24 mouse cellular contexts compared by ENCODE assay signal in genomic region chrX:36815439-36815838, GRCm38 (mm10). TPM values are rescaled to one million over a fixed set of nuclear protein-coding genes. Genes with fewer than 3 reads are reported as not detected.
DNase-seq lines count a peak whose midpoint lies in the region; ATAC-seq and TF ChIP-seq lines count a peak whose summit lies in the region.
"Had no signal": no experiment of that assay in that cellular context is flagged by ENCODE, and none has a peak within 500 bp of the region (broad histone marks: within the 10 kb centered on the region; RNA-seq: fewer than 3 reads in every experiment).

No protein-coding gene starts in this region.

- no peak overlapping the region for H3K4me2 ChIP-seq in kidney, postnatal 0 days (ENCODE audit: low read length)
- no peak overlapping the region for H3K4me2 ChIP-seq in heart, embryonic 12.5 days
- H3K4me2 ChIP-seq: heart, embryonic 15.5 days had no signal

- ATAC-seq in kidney, postnatal 0 days (replicated peaks; ENCODE audit: low FRiP score, low read depth), result no peak
- peak; percentile 52; the same call in 1 of the 2 replicates for ATAC-seq in megakaryocyte, adult 5-6 weeks (ENCODE audit: poor library complexity, severe bottlenecking)
- ATAC-seq in heart, embryonic 12.5 days (ENCODE audit: insufficient number of reproducible peaks, low FRiP score), result no peak
- ATAC-seq: activated CD4-positive, CD25-positive, alpha-beta regulatory T cell, adult 4 months; forebrain, embryonic 16.5 days; hindbrain, embryonic 16.5 days had no signal

- no peak overlapping the region for H3K9ac ChIP-seq in kidney, postnatal 0 days (ENCODE audit: low read depth, low read length)
- no peak overlapping the region for H3K9ac ChIP-seq in heart, embryonic 12.5 days
- H3K9ac ChIP-seq: forebrain, embryonic 13.5 days; heart, embryonic 15.5 days; hindbrain, embryonic 13.5 days had no signal

- DNase-seq in kidney, adult 2 months, result no peak
- no peak for DNase-seq in kidney, postnatal 36 days
- no peak for DNase-seq in kidney, postnatal 0 days (ENCODE audit: low spot score)
- no peak for DNase-seq in kidney, adult 18-20 months
- DNase-seq: adrenal gland, adult 8-10 months; adrenal gland, postnatal 25 days; cerebellum, adult 11-12 months; cerebellum, adult 8-10 months; cerebellum, postnatal 10 days; gastrocnemius, postnatal 10 days; gastrocnemius, postnatal 36 days; heart, adult 11 months; heart, postnatal 10 days; heart, postnatal 36 days had no signal

- 43% methylated on average over 3 of the region's 4 CpGs for WGBS in kidney, adult 2 months
- WGBS in kidney, postnatal 0 days, result 49% methylated on average over 3 of the region's 4 CpGs
- WGBS in heart, embryonic 12.5 days, result 73% methylated on average over 4 of the region's 4 CpGs

- H3K4me1 ChIP-seq in kidney, adult 2 months (ENCODE audit: control insufficient read depth, insufficient read depth, low read length), result peaks cover 14% of the 10 kb centered on the region
- H3K4me1 ChIP-seq in kidney, postnatal 0 days (replicated peaks; ENCODE audit: insufficient read depth, low read length), result no peaks in the 10 kb centered on the region
- H3K4me1 ChIP-seq in heart, embryonic 12.5 days (replicated peaks), result peaks cover 6% of the 10 kb centered on the region

- no peak overlapping the region for H3K4me3 ChIP-seq in kidney, adult 2 months (ENCODE audit: insufficient read depth, low read depth, low read length)
- no peak overlapping the region for H3K4me3 ChIP-seq in kidney, postnatal 0 days (replicated peaks; ENCODE audit: low read depth, low read length)
- H3K4me3 ChIP-seq in heart, embryonic 12.5 days, result no peak overlapping the region
- H3K4me3 ChIP-seq: forebrain, embryonic 13.5 days; heart, embryonic 15.5 days had no signal

- no peaks in the 10 kb centered on the region for H3K9me3 ChIP-seq in kidney, postnatal 0 days (replicated peaks; ENCODE audit: low read length)
- no peaks in the 10 kb centered on the region for H3K9me3 ChIP-seq in heart, embryonic 12.5 days (replicated peaks)
- H3K9me3 ChIP-seq: forebrain, embryonic 10.5 days; forebrain, embryonic 13.5 days; heart, embryonic 15.5 days; hindbrain, embryonic 10.5 days; hindbrain, embryonic 13.5 days had no signal

- H3K36me3 ChIP-seq in kidney, adult 2 months (ENCODE audit: control insufficient read depth, insufficient read depth, low read length), result no peaks in the 10 kb centered on the region
- no peaks in the 10 kb centered on the region for H3K36me3 ChIP-seq in kidney, postnatal 0 days (ENCODE audit: insufficient read depth, low read length)
- no peaks in the 10 kb centered on the region for H3K36me3 ChIP-seq in heart, embryonic 12.5 days
- H3K36me3 ChIP-seq: forebrain, embryonic 10.5 days; heart, embryonic 15.5 days; hindbrain, embryonic 10.5 days; hindbrain, embryonic 13.5 days had no signal

- peak overlapping the region; percentile 82 for H3K27ac ChIP-seq in kidney, adult 2 months (ENCODE audit: insufficient read depth, low read depth, low read length)
- H3K27ac ChIP-seq in kidney, postnatal 0 days, result peak overlapping the region; percentile 71; the same call in 1 of the 2 replicates
- no peak overlapping the region for H3K27ac ChIP-seq in heart, embryonic 12.5 days (ENCODE audit: poor library complexity, severe bottlenecking)
- H3K27ac ChIP-seq: heart, embryonic 15.5 days had no signal

- TF ChIP-seq CTCF in kidney, adult 2 months (conservative IDR thresholded peaks at IDR 0.05; ENCODE audit: insufficient read depth, insufficient read length, low read depth, low read length), result no peak
- TF ChIP-seq CTCF in kidney, postnatal 0 days (IDR thresholded peaks at IDR 0.05; ENCODE audit: low read depth), result no peak

- no peaks in the 10 kb centered on the region for H3K27me3 ChIP-seq in kidney, adult 2 months (replicated peaks; ENCODE audit: control insufficient read depth, insufficient read depth, low read length)
- no peaks in the 10 kb centered on the region for H3K27me3 ChIP-seq in kidney, postnatal 0 days (ENCODE audit: insufficient read depth, low read length)
- no peaks in the 10 kb centered on the region for H3K27me3 ChIP-seq in heart, embryonic 12.5 days (replicated peaks)
- H3K27me3 ChIP-seq: forebrain, embryonic 13.5 days; heart, embryonic 15.5 days; hindbrain, embryonic 13.5 days had no signal

- no peak for TF ChIP-seq POLR2A in kidney, adult 2 months (IDR thresholded peaks at IDR 0.05; ENCODE audit: low read depth, low read length)

RNA-seq across cellular contexts. Expression of gene Slc25a5, which starts 20.0 kb away (rescaled TPM):
- polyA plus RNA-seq in kidney, adult 2 months (2012; rRNA removed), result 1,901 and 2,104 TPM in 2 replicates
- 1,543 and 1,561 TPM in 2 replicates for polyA plus RNA-seq in kidney, postnatal 0 days (2015; fragmentation: Nextera tagmentation; extraction: Ambion mirVana)
- 699 and 817 TPM in 2 replicates for total RNA-seq in megakaryocyte, adult 5-6 weeks (2015)
- total RNA-seq in megakaryocyte, adult 5-6 weeks (2017), result 576 and 610 TPM in 2 replicates
- 989 and 1,024 TPM in 2 replicates for polyA plus RNA-seq in heart, embryonic 12.5 days (2016; fragmentation: Nextera tagmentation; extraction: Ambion mirVana)

RNA-seq across cellular contexts. Expression of gene Ube2a, which starts 58.3 kb away (rescaled TPM):
- polyA plus RNA-seq in kidney, adult 2 months (2012; rRNA removed), result 33.1 and 44.2 TPM in 2 replicates
- polyA plus RNA-seq in kidney, postnatal 0 days (2015; fragmentation: Nextera tagmentation; extraction: Ambion mirVana), result 157 and 163 TPM in 2 replicates
- total RNA-seq in megakaryocyte, adult 5-6 weeks (2015), result 97.6 and 104 TPM in 2 replicates
- 19.8 and 22.7 TPM in 2 replicates for total RNA-seq in megakaryocyte, adult 5-6 weeks (2017)
- 116 and 124 TPM in 2 replicates for polyA plus RNA-seq in heart, embryonic 12.5 days (2016; fragmentation: Nextera tagmentation; extraction: Ambion mirVana)

RNA-seq across cellular contexts. Expression of gene C330007P06Rik, which starts 58.5 kb away (rescaled TPM):
- 13.6 and 17.8 TPM in 2 replicates for polyA plus RNA-seq in kidney, adult 2 months (2012; rRNA removed)
- polyA plus RNA-seq in kidney, postnatal 0 days (2015; fragmentation: Nextera tagmentation; extraction: Ambion mirVana), result 22.5 and 26.4 TPM in 2 replicates
- total RNA-seq in megakaryocyte, adult 5-6 weeks (2015), result 23.8 and 25.9 TPM in 2 replicates
- 51.9 and 59.1 TPM in 2 replicates for total RNA-seq in megakaryocyte, adult 5-6 weeks (2017)
- 21.8 and 24.0 TPM in 2 replicates for polyA plus RNA-seq in heart, embryonic 12.5 days (2016; fragmentation: Nextera tagmentation; extraction: Ambion mirVana)
